Mouse (Mus musculus): ENCODE data around the gene Mylk4. TPM values are rescaled to one million over a fixed set of nuclear protein-coding genes. Genes with fewer than 3 reads are reported as not detected.

Gene Mylk4
- polyA plus RNA-seq, 1 experiment from 2014 or later, result 0.24 TPM

- Histone ChIP-seq H3K4me3 (replicated peaks; ENCODE audit: low read length) (no peak overlapping the region), H3K27me3 (ENCODE audit: control insufficient read depth, insufficient read depth, low read length) (no peaks in the 10 kb centered on the region), H3K4me2 (replicated peaks) (peak overlapping the region; percentile 80), H3K4me1 (replicated peaks; ENCODE audit: control insufficient read depth, insufficient read depth, low read length) (peaks cover 24% of the 10 kb centered on the region), H3K9ac (peak overlapping the region; percentile 58), H3K9me3 (ENCODE audit: control insufficient read depth, low read length) (no peaks in the 10 kb centered on the region), H3K27ac (no peak overlapping the region), H3K36me3 (replicated peaks; ENCODE audit: control insufficient read depth, insufficient read depth) (no peaks in the 10 kb centered on the region)
- no peak for DNase-seq (ENCODE audit: low spot score)
- no peak for ATAC-seq (ENCODE audit: low FRiP score)
These were observed 17.1 kb upstream of the Mylk4 start for GRCm38 (mm10) chr13:32800859-32801258.

- H3K4me3 ChIP-seq (replicated peaks; ENCODE audit: low read length), result no peak overlapping the region
- peaks cover 17% of the 10 kb centered on the region for H3K4me1 ChIP-seq (replicated peaks; ENCODE audit: control insufficient read depth, insufficient read depth, low read length)
- H3K9me3 ChIP-seq (ENCODE audit: control insufficient read depth, low read length), result no peaks in the 10 kb centered on the region
- H3K9ac ChIP-seq, result no peak overlapping the region
- no peak overlapping the region for H3K27ac ChIP-seq
- DNase-seq (ENCODE audit: low spot score) (peak; percentile 42), ATAC-seq (ENCODE audit: low FRiP score) (no peak)
- 84% methylated on average over 2 of the region's 2 CpGs for WGBS
- H3K36me3 ChIP-seq (replicated peaks; ENCODE audit: control insufficient read depth, insufficient read depth), result no peaks in the 10 kb centered on the region
- H3K4me2 ChIP-seq (replicated peaks), result no peak overlapping the region
- no peaks in the 10 kb centered on the region for H3K27me3 ChIP-seq (ENCODE audit: control insufficient read depth, insufficient read depth, low read length)
These were observed 15.4 kb upstream of the Mylk4 start for GRCm38 (mm10) chr13:32799131-32799530.

- WGBS, result 88% methylated on average over 1 of the region's 1 CpGs
- ATAC-seq (ENCODE audit: low FRiP score), result no peak
These were observed 13.3 kb upstream of the Mylk4 start for GRCm38 (mm10) chr13:32797085-32797484.

DNA sequence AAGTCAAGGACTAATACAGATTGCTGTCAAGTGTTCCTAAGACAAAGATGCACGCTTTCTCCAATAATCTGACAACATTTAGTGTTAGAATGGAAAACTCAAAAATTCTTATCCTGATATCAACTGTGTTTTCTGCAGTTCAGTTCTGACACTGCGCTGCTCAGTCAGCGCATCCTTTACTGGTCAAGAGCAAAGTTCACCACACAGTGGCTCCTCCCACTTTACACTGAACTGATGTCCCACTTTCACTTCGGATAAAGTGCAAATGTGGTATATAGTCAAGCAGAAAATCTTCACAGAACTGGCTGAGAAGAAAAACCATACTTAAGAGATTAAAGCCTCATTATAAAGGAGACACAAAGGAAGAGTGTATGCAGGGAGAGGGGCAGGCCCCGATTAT, 11.4 kb upstream of the Mylk4 start:
- Histone ChIP-seq H3K4me3 (replicated peaks; ENCODE audit: low read length) (no peak overlapping the region), H3K9me3 (ENCODE audit: control insufficient read depth, low read length) (no peaks in the 10 kb centered on the region), H3K4me1 (replicated peaks; ENCODE audit: control insufficient read depth, insufficient read depth, low read length) (no peaks in the 10 kb centered on the region), H3K27ac (no peak overlapping the region), H3K4me2 (replicated peaks) (no peak overlapping the region), H3K36me3 (replicated peaks; ENCODE audit: control insufficient read depth, insufficient read depth) (no peaks in the 10 kb centered on the region), H3K9ac (no peak overlapping the region), H3K27me3 (ENCODE audit: control insufficient read depth, insufficient read depth, low read length) (no peaks in the 10 kb centered on the region)
- no peak for DNase-seq (ENCODE audit: low spot score)
- 93% methylated on average over 5 of the region's 5 CpGs for WGBS
- no peak for ATAC-seq (ENCODE audit: low FRiP score)

More at GRCm38 (mm10) chr13:32797085-32797484, 13.3 kb upstream of the Mylk4 start:
- no peak for DNase-seq (ENCODE audit: low spot score)
- H3K36me3 ChIP-seq (replicated peaks; ENCODE audit: control insufficient read depth, insufficient read depth), result no peaks in the 10 kb centered on the region
- no peak overlapping the region for H3K9ac ChIP-seq
- H3K4me1 ChIP-seq (replicated peaks; ENCODE audit: control insufficient read depth, insufficient read depth, low read length), result peaks cover 7% of the 10 kb centered on the region; the same call in 1 of the 2 replicates
- no peaks in the 10 kb centered on the region for H3K9me3 ChIP-seq (ENCODE audit: control insufficient read depth, low read length)
- no peak overlapping the region for H3K4me2 ChIP-seq (replicated peaks)
- H3K27ac ChIP-seq, result no peak overlapping the region
- no peaks in the 10 kb centered on the region for H3K27me3 ChIP-seq (ENCODE audit: control insufficient read depth, insufficient read depth, low read length)
- H3K4me3 ChIP-seq (replicated peaks; ENCODE audit: low read length), result no peak overlapping the region

GRCm38 (mm10) chr13:32794619-32795018, 10.9 kb upstream of the Mylk4 start:
- no peak for ATAC-seq (ENCODE audit: low FRiP score)
- WGBS, result 59% methylated on average over 2 of the region's 2 CpGs

DNA sequence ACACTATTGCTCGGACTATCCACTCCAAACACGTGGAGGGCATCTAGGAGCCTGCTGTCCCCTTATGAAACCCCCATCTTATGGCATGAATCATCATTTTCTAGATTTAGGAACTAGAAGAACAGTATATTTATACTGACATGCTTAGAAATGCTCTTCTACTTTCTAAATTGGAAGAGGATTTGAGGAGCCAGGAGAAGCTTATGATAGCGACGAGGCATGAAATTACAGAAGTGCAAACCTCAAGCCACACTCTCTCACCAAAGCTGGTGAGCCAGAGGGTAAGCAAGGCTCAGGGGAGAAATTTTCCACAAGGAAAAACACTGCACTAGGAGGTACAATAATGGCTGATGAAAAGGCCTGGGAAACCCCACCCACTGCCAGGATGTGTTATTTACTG, 6.0 kb upstream of the Mylk4 start:
- H3K9me3 ChIP-seq (ENCODE audit: control insufficient read depth, low read length), result no peaks in the 10 kb centered on the region
- no peaks in the 10 kb centered on the region for H3K36me3 ChIP-seq (replicated peaks; ENCODE audit: control insufficient read depth, insufficient read depth)
- 79% methylated on average over 4 of the region's 4 CpGs for WGBS
- H3K4me2 ChIP-seq (replicated peaks), result no peak overlapping the region
- no peak overlapping the region for H3K4me3 ChIP-seq (replicated peaks; ENCODE audit: low read length)
- H3K4me1 ChIP-seq (replicated peaks; ENCODE audit: control insufficient read depth, insufficient read depth, low read length), result no peaks in the 10 kb centered on the region
- H3K9ac ChIP-seq, result no peak overlapping the region
- ATAC-seq (ENCODE audit: low FRiP score) (no peak), DNase-seq (ENCODE audit: low spot score) (no peak)
- H3K27ac ChIP-seq, result no peak overlapping the region
- H3K27me3 ChIP-seq (ENCODE audit: control insufficient read depth, insufficient read depth, low read length), result no peaks in the 10 kb centered on the region

More at GRCm38 (mm10) chr13:32794619-32795018, 10.9 kb upstream of the Mylk4 start:
- Histone ChIP-seq H3K27ac (no peak overlapping the region), H3K27me3 (ENCODE audit: control insufficient read depth, insufficient read depth, low read length) (no peaks in the 10 kb centered on the region), H3K4me1 (replicated peaks; ENCODE audit: control insufficient read depth, insufficient read depth, low read length) (no peaks in the 10 kb centered on the region), H3K4me2 (replicated peaks) (no peak overlapping the region), H3K9ac (no peak overlapping the region), H3K4me3 (replicated peaks; ENCODE audit: low read length) (no peak overlapping the region), H3K36me3 (replicated peaks; ENCODE audit: control insufficient read depth, insufficient read depth) (no peaks in the 10 kb centered on the region), H3K9me3 (ENCODE audit: control insufficient read depth, low read length) (no peaks in the 10 kb centered on the region)
- no peak for DNase-seq (ENCODE audit: low spot score)

- no peak for ATAC-seq (ENCODE audit: low FRiP score)
- Histone ChIP-seq H3K27me3 (ENCODE audit: control insufficient read depth, insufficient read depth, low read length) (no peaks in the 10 kb centered on the region), H3K9me3 (ENCODE audit: control insufficient read depth, low read length) (no peaks in the 10 kb centered on the region), H3K4me3 (replicated peaks; ENCODE audit: low read length) (no peak overlapping the region), H3K4me2 (replicated peaks) (no peak overlapping the region), H3K27ac (no peak overlapping the region), H3K4me1 (replicated peaks; ENCODE audit: control insufficient read depth, insufficient read depth, low read length) (no peaks in the 10 kb centered on the region), H3K9ac (no peak overlapping the region), H3K36me3 (replicated peaks; ENCODE audit: control insufficient read depth, insufficient read depth) (no peaks in the 10 kb centered on the region)
- 84% methylated on average over 2 of the region's 2 CpGs for WGBS
- no peak for DNase-seq (ENCODE audit: low spot score)
These were observed 3.8 kb upstream of the Mylk4 start for GRCm38 (mm10) chr13:32787584-32787983.

DNA sequence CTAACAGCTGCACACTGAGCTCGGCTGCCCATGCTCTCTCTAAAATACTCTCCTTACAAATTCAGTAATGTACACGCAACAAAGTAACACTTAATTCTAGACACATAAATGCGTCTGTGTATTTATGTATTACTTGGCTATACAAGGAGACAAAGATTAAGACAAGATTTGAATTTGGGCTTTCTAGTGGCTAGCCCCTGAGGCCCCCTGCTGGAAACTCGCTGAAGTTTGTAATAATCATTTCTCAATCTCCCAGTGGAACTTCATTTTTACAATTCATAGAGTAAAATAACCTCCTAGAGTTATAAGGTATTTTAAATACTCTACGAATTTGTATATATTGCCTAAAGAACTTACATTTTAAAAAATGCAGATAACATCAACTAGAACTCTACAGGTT, 699 bp downstream of the Mylk4 start:
- Histone ChIP-seq H3K9ac (no peak overlapping the region), H3K27ac (no peak overlapping the region), H3K4me3 (replicated peaks; ENCODE audit: low read length) (no peak overlapping the region), H3K9me3 (ENCODE audit: control insufficient read depth, low read length) (no peaks in the 10 kb centered on the region), H3K27me3 (ENCODE audit: control insufficient read depth, insufficient read depth, low read length) (no peaks in the 10 kb centered on the region), H3K36me3 (replicated peaks; ENCODE audit: control insufficient read depth, insufficient read depth) (no peaks in the 10 kb centered on the region), H3K4me2 (replicated peaks) (no peak overlapping the region), H3K4me1 (replicated peaks; ENCODE audit: control insufficient read depth, insufficient read depth, low read length) (no peaks in the 10 kb centered on the region)
- ATAC-seq (ENCODE audit: low FRiP score), result no peak
- DNase-seq (ENCODE audit: low spot score), result no peak
- WGBS, result 67% methylated on average over 5 of the region's 5 CpGs

- no peaks in the 10 kb centered on the region for H3K4me1 ChIP-seq (replicated peaks; ENCODE audit: control insufficient read depth, insufficient read depth, low read length)
- no peak overlapping the region for H3K4me2 ChIP-seq (replicated peaks)
- DNase-seq (ENCODE audit: low spot score) (no peak), ATAC-seq (ENCODE audit: low FRiP score) (no peak)
- H3K9ac ChIP-seq, result no peak overlapping the region
- no peaks in the 10 kb centered on the region for H3K27me3 ChIP-seq (ENCODE audit: control insufficient read depth, insufficient read depth, low read length)
- H3K36me3 ChIP-seq (replicated peaks; ENCODE audit: control insufficient read depth, insufficient read depth), result no peaks in the 10 kb centered on the region
- 80% methylated on average over 3 of the region's 3 CpGs for WGBS
- no peaks in the 10 kb centered on the region for H3K9me3 ChIP-seq (ENCODE audit: control insufficient read depth, low read length)
- no peak overlapping the region for H3K4me3 ChIP-seq (replicated peaks; ENCODE audit: low read length)
- H3K27ac ChIP-seq, result no peak overlapping the region
These were observed 4.9 kb downstream of the Mylk4 start for GRCm38 (mm10) chr13:32778861-32779260.

- DNase-seq (ENCODE audit: low spot score) (no peak), ATAC-seq (ENCODE audit: low FRiP score) (no peak)
- Histone ChIP-seq H3K36me3 (replicated peaks; ENCODE audit: control insufficient read depth, insufficient read depth) (no peaks in the 10 kb centered on the region), H3K9ac (no peak overlapping the region), H3K4me3 (replicated peaks; ENCODE audit: low read length) (no peak overlapping the region), H3K4me2 (replicated peaks) (no peak overlapping the region), H3K27me3 (ENCODE audit: control insufficient read depth, insufficient read depth, low read length) (no peaks in the 10 kb centered on the region), H3K9me3 (ENCODE audit: control insufficient read depth, low read length) (no peaks in the 10 kb centered on the region), H3K4me1 (replicated peaks; ENCODE audit: control insufficient read depth, insufficient read depth, low read length) (no peaks in the 10 kb centered on the region), H3K27ac (no peak overlapping the region)
- 93% methylated on average over 10 of the region's 10 CpGs for WGBS
These were observed 7.4 kb downstream of the Mylk4 start for GRCm38 (mm10) chr13:32776350-32776749.
